Mouse (Mus musculus): ENCODE measurements at regions not wholly inside any gene's neighbourhood (a gene's known extent, or its start where the extent isn't known, plus 50 kb on each side); places are given as distances from the start of the nearest gene placed in this dataset.

- Histone ChIP-seq H3K4me2 (ENCODE audit: insufficient read depth, low read depth, poor library complexity, severe bottlenecking) (no peak overlapping the region), H3K79me2 (replicated peaks; ENCODE audit: control insufficient read depth, extremely low read depth, insufficient read depth, poor library complexity, severe bottlenecking) (no peaks in the 10 kb centered on the region), H3K4me1 (ENCODE audit: control insufficient read depth in 1 of 2, insufficient read depth in 2 of 2) (no peaks in the 10 kb centered on the region), H3K9ac (ENCODE audit: insufficient read depth, low read depth) (no peak overlapping the region), H3K27me3 (replicated peaks) (no peaks in the 10 kb centered on the region), H3K4me3 (replicated peaks in 1 of 3; ENCODE audit: low read depth in 2 of 3, low read length in 2 of 3, poor library complexity in 1 of 3) (no peak overlapping the region), H3K9me3 (replicated peaks; ENCODE audit: low read length) (peaks cover 66% of the 10 kb centered on the region), H3K36me3 (replicated peaks in 1 of 2; ENCODE audit: control insufficient read depth in 1 of 2, insufficient read depth in 1 of 2, low read length in 1 of 2) (no peaks in the 10 kb centered on the region), H3K27ac (ENCODE audit: insufficient read depth, low read depth) (no peak overlapping the region)
- in situ Hi-C loops (cut with MboI; ENCODE audit: low pct_ligation_motif_present, low pct_unique_long_range_greater_than_20kb, low sequenced_read_pairs) (no loop called here), dilution Hi-C loops (cut with MboI; ENCODE audit: extremely low pct_ligation_motif_present, extremely low pct_unique_long_range_greater_than_20kb, low sequenced_read_pairs) (no loop called here)
- TF ChIP-seq JUND (conservative IDR thresholded peaks at IDR 0.05; ENCODE audit: low read depth, low read length) (no peak), HCFC1 (IDR thresholded peaks at IDR 0.05; ENCODE audit: low read depth, low read length) (no peak), USF2 (conservative IDR thresholded peaks at IDR 0.05; ENCODE audit: low read depth, low read length) (no peak), CHD2 (IDR thresholded peaks at IDR 0.05; ENCODE audit: low read length) (no peak), MEF2A (IDR thresholded peaks at IDR 0.05; ENCODE audit: borderline replicate concordance, low read depth, low read length) (no peak), SMC3 (IDR thresholded peaks at IDR 0.05; ENCODE audit: low read depth, low read length) (no peak), SIN3A (IDR thresholded peaks at IDR 0.05; ENCODE audit: low read length) (no peak), ELF1 (IDR thresholded peaks at IDR 0.05; ENCODE audit: low read depth, low read length) (no peak), MXI1 (IDR thresholded peaks at IDR 0.05; ENCODE audit: low read depth, low read length) (no peak), POLR2AphosphoS2 (IDR thresholded peaks at IDR 0.05; ENCODE audit: low read depth, low read length) (no peak), E2F4 (IDR thresholded peaks at IDR 0.05; ENCODE audit: insufficient replicate concordance, low read depth, low read length) (no peak), NRF1 (IDR thresholded peaks at IDR 0.05; ENCODE audit: low read depth, low read length) (no peak), RAD21 (IDR thresholded peaks at IDR 0.05; ENCODE audit: low read depth, low read length) (no peak), BHLHE40 (IDR thresholded peaks at IDR 0.05; ENCODE audit: low read depth, low read length) (no peak), NELFE (IDR thresholded peaks at IDR 0.05; ENCODE audit: low read depth, low read length) (no peak), ETS1 (conservative IDR thresholded peaks at IDR 0.05; ENCODE audit: low read depth, low read length) (no peak), USF1 (IDR thresholded peaks at IDR 0.05; ENCODE audit: low read depth, low read length) (no peak), TCF12 (IDR thresholded peaks at IDR 0.05; ENCODE audit: low read depth, low read length) (no peak), TBP (conservative IDR thresholded peaks at IDR 0.05; ENCODE audit: low read depth, low read length) (no peak)
- DNase-seq (ENCODE audit: extremely low read depth), result no peak
Measured at GRCm38 (mm10) chr2:171586853-171587220, 456.4 kb downstream of the Cbln4 start.

GRCm38 (mm10) chr2:171586217-171586852 lies 456.9 kb downstream of the Cbln4 start:
- peaks cover 61% of the 10 kb centered on the region for H3K9me3 ChIP-seq (replicated peaks; ENCODE audit: low read length)
- no peak overlapping the region for H3K27ac ChIP-seq (ENCODE audit: insufficient read depth, low read depth)
- H3K36me3 ChIP-seq (replicated peaks in 1 of 2; ENCODE audit: control insufficient read depth in 1 of 2, insufficient read depth in 1 of 2, low read length in 1 of 2), result no peaks in the 10 kb centered on the region
- H3K4me3 ChIP-seq (replicated peaks in 1 of 3; ENCODE audit: low read depth in 2 of 3, low read length in 2 of 3, poor library complexity in 1 of 3), result no peak overlapping the region
- H3K27me3 ChIP-seq (replicated peaks), result no peaks in the 10 kb centered on the region
- dilution Hi-C loops (cut with MboI; ENCODE audit: extremely low pct_ligation_motif_present, extremely low pct_unique_long_range_greater_than_20kb, low sequenced_read_pairs), result no loop called here
- no peaks in the 10 kb centered on the region for H3K79me2 ChIP-seq (replicated peaks; ENCODE audit: control insufficient read depth, extremely low read depth, insufficient read depth, poor library complexity, severe bottlenecking)
- no peak for DNase-seq (ENCODE audit: extremely low read depth)
- H3K4me1 ChIP-seq (ENCODE audit: control insufficient read depth in 1 of 2, insufficient read depth in 2 of 2), result no peaks in the 10 kb centered on the region
- no peak overlapping the region for H3K4me2 ChIP-seq (ENCODE audit: insufficient read depth, low read depth, poor library complexity, severe bottlenecking)
- TF ChIP-seq MYC (IDR thresholded peaks at IDR 0.05; ENCODE audit: low read depth, low read length) (no peak), NELFE (IDR thresholded peaks at IDR 0.05; ENCODE audit: low read depth, low read length) (no peak), EP300 (IDR thresholded peaks at IDR 0.05; ENCODE audit: low read length) (no peak)
- in situ Hi-C loops (cut with MboI; ENCODE audit: low pct_ligation_motif_present, low pct_unique_long_range_greater_than_20kb, low sequenced_read_pairs), result no loop called here
- H3K9ac ChIP-seq (ENCODE audit: insufficient read depth, low read depth), result no peak overlapping the region

Data from CH12.LX (cell line).